Mouse (Mus musculus) right cerebral cortex, postnatal 36 days (tissue): ENCODE measurements around the gene Hdgfl2.

ENCODE experiments used
- DNase-seq, 2 experiments: peaks; one replicate each; pipeline ENCODE4 v3.0.0; 2022; ENCODE audit warnings: low spot score in 2 of 2, mixed read lengths in 1 of 2

Gene Hdgfl2

DNA sequence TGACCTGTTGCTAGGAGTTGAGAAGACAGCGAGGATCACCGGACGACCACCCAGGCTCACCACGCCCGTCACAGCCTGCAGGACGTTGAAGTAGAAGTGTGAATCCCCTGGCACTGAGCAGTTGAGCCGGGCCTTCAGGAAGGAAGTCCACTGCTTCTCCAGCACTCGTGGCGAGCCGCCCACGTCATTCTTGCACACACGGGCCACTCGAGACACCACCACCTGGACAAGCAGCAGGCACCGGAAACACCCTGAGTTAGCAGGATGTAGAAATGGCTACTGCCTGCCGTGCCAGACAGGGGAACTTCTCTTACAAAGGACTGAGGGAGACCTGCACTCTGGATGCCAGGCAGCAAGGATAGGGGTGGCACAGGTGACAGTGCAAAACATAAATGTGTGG lies 48.8 kb downstream of the Hdgfl2 start:
- DNase-seq, result no peak

DNA sequence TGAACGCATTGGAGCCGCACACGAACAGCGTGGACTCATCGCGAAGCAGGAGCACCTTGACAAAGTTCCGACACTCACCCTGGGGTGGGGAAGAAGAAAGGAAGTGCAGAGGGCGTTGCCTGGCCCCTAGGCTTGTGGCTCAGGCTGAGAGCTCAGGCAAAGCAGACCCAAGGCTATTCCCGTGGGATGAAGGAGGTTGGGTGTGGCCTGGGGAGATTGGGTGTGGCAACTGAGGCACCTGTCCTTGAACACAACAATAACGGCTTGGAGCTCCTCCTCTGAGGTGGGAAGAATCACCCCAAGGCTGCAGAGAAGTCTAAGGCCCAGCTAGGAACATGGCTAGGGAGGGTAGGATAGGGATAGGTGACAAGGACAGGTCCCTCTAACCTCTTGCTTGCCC lies 51.7 kb downstream of the Hdgfl2 start:
- DNase-seq, result no peak

DNA sequence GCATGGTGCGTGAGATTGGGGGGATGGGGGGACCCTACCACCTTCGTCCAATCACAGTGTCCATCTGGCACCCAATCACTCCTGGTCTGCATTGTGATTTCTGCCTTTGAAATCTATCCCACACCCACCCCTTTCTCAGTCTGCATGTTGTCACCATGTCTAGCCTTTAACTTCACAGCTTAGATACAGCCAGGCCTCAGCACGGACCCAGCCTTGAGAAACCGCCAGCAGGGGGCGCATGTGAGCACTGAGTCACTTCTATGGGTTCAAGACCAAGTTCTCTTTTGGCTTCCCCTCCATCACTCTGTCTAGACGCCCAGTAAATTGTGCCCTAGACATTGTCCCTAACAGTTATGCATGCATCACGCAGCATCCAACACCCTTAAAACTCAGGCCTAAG lies 52.4 kb downstream of the Hdgfl2 start:
- no peak for DNase-seq

DNA sequence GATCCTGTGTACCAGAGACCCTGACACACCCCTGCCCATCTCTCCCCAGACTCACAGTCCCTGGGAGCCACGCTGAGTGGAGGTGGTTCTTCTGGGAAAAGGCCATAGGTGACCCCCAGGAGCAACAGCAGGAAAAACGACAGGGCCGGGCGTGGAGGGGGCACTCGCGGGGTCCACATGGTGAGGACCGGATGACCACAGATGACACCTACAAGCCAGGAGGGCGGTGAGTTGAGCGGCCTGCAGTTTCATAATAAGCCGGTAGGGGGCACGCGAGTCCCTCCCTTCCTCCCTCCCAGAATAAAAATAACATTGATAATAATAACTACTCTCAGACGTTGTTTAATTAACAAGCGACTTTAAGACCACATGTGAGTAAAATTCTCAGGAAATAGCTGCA lies 53.2 kb downstream of the Hdgfl2 start:
- no peak for DNase-seq

DNA sequence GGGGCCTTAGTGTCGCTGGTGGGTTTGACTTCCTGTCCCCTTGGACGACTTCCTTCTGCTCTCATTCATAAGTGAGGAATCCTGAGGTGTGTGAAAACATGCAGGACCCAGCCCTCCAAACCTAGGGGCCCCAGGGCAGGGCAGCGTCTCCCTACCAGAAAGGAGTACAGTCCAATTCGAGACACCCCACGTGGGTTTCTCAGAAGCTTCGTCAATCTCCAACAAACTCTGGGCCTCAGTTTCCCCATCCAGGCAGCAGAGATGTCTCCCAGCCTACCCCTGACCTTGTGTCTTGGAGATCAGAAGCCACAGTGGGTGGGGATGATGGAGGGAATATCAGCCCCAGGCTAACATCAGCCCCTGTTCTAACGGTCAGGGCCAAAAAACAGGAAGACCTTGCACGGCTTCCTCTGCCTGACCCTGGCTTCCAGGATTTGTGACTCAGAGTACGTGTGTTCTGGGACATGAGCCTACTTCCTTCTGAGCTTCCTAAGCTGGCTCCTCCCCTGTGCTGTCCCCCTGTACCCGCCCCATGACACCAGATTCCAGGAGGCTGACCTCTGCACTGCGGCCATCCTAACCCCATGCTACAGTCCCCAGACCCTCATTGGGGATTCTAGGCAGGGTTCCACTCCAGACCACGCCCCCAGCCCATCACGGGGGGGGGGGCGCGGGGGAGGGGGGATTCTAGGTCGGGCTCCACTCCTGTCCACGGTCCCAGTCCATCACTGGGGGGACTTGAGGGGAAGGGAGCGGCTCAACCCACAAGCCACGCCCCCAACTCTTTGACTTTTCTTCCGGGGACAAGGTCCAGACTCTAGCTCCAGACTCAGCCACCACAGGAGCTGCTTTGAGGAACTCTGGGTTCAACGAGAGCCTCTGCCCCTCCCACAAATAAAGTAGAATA lies 54.3 kb downstream of the Hdgfl2 start:
- DNase-seq, result no peak

DNA sequence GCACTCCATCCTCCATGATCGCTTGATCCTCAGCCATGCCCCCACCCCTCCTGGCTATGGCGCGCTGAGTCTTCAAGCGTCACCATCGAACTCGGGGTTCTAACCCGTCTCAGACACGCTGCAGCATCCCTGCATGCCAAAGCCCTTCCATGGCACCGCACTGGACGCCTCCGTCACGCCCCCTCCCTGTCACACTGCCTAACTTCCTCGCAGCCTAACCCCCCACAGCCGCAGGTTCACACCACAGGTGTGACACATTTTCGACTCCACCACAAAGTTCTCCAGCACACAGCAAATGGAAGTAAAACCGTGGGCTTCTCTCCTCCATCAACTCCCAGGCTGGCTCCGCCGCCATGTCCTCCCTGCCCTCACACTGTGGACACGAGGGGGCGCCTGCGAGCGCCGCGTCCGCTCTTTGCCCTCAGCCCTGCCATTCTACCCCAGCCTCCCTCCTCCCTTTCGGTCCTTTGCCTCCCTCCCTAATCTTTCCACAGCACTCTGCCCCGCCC lies 55.1 kb downstream of the Hdgfl2 start:
- no peak for DNase-seq

DNA sequence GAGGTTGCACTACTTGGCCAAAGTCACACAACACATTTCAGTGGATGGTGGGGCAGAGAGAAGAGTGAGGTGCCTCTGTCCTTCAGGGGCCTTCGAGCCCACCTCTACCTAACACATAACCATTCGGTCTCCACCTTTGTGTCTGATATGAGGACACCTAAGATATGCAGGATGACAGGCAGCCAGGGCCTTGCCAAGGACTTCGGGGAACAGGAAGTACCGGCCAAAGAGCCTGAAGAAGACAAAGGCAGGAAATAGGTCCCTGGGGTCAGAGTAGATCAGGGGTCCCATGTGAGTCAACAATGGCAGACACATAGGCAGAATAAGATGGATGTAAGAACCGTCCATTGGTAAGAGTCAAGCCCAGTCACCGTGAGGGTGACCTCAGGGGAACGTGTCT lies 57.1 kb downstream of the Hdgfl2 start:
- no peak for DNase-seq

DNA sequence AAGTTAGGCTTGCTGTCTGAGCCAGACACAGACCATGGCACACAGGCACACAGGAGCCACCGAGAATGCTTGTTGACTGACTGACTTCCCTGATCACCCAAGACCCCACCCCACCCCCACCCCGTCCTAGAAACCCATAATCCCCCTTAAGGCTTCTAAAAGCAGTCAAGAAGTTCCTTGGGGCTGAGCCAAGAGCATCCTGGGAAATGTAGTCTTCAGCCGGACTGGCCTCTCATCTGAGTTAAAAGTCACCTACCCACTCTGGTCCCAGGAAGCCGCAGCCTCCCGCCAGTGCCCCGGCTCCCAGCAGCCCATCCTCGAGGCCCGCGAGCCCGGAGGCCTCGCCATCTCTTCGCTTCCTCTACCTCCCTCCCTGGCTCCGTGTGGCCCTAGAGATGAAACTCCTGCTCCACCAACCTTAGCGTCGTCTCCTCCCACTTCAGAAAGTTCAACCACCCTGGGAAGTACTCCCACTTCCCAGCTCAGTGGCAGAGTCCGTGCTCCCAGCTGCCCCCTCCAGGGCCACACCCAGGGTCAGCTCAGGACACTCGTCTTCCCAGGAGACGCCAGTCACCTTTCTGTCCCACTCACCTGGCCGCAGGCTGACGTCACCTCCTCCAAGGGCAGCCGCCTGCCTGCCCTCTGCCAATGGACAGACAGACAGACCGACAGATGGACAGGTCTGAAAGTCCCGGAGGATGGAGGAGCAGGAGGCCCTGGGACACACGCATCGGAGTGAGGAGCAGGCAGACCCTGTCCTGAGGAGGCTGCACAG lies 58.6 kb downstream of the Hdgfl2 start:
- no peak for DNase-seq

DNA sequence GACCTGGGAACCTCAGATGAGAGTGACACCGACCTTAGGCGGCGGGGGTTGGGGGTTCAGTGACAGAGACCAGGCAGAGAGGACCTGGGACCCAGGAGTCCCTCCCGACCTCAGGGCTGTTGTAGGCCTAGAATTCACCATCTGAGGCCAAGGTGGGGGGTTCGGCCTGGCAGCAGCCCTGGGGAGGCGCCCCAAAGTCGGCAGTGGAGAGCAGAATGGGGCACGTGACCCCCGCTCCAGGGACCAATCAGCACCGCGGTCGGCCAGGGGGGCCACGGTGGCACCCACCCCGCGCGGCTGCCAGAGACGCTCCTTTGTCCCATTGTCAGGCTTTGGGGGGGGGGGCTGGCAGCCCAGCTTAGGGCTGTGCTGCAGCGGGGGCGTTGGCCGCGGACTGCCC lies 59.9 kb downstream of the Hdgfl2 start:
- no peak for DNase-seq

DNA sequence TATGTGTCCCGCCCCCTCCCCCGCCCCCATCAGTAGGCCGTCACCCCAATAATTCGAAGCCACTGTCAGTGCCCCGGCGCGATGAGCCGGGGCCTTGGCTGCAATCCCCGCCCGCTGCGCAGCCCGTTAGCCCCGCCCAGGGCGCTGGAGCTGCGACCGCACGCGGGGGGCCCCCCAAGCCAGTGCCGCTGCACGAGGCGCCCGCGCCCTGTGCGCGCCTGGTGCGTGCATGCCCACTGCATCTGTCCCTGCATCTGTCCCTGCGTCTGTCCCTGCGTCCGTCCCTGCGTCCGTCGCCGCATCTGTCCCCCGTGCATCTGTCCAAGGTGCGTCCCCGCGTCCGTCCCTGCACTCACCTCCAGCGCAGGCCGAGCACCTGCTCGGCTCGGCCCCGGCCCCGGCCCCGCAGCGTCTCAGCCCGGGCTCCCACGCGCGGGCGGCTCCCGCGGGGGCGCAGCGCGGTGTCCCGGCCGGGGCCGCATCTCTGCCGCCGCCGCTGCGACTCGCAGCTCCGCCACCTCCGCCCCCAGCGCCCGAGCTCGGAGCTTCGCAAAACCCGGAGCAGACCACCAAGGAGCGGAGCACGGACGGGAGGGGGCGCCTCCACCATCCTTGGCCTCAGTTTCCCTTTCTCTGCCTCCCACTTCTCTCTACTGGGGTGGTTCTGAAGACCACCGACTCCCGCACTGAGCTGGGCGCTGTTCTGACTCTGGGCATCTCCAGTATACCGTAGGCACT lies 60.6 kb downstream of the Hdgfl2 start, which contains the start of gene Sema6b:
Gene Sema6b, minus strand, starts transcription at position 486 of the 738 bp plus-strand sequence.
- DNase-seq, result peak; percentile 68 to 71

DNA sequence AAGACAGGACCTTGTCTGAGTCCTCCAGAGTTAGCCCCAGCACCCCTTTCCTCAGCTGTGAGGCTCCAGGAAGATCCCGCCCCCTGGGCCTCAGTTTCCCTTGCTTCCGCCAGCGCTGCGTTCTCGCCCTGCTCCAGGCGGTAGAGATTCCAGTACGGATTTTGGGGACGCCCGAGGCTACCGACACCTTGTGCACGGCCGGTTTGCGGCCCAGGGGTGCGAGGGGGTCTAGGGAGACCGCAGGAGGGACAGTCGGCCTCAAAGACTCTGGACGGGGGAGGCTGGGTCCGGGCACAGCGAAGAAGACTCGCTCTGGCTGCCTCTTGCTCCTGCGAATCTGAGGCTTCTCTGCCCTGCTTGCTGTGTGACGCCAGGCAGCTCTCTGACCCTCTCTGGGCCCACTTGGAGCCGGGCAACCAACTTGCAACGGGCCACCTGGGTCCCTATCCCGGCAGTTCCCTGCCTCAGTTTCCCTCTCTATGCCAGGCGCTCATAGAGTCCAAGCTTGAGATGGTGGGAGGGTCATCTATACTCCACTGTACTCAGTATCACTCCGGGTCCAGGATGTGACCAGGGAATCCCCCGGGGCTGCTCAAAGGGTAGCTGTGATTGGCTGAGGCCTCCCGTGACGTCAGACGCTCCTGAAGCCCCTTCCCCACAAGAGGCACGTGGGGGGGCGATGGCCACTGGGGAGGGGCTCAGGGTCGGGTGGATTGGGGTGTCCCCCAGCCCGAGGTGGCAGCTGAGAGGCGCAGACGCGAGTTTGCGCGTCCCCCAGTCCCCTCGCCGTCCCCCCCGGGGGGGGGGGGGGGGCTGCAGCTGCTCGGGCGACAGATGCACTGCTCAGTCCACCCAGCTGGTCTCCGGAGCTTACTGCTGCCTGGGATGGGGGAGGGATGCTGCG lies 62.5 kb downstream of the Hdgfl2 start:
- no peak for DNase-seq

DNA sequence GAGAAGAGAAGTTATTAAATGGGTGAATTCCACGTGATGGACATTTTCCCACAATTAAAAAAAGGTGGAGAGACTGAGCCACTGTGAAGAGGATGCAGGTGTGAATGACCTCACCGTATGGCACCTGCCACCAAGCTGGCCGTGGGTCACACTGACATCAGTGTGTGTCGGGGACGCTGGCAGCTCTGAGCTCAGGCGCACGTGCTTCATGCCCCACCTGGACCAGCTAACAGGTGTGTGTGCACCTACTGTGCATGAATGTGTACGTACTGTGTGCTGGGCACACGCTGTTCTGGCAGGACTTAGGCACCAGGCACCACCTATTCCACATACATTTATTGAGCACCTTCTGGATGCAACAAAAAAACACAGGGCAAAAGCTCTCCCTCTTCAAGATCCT lies 65.1 kb downstream of the Hdgfl2 start:
- no peak for DNase-seq

DNA sequence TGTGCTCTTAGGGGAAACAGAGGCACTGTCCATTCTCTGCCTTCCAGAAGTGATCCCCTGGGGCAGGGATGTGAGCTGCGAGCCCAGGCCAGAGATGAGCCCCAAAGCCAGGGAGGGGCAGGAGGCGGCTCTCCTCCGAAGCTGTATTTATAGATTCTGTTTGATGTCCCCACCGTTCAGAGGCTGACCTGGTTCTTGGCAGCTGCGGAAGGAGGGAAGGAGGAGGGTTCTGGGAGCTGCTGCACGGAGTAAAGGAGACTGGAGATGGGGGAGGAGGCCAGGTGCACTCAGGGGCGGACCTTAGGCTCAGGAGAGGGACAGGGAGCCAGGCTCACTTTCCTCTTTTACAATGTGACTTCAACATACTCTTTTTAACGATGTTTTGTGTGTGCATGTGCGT lies 66.7 kb downstream of the Hdgfl2 start:
- DNase-seq, result no peak

DNA sequence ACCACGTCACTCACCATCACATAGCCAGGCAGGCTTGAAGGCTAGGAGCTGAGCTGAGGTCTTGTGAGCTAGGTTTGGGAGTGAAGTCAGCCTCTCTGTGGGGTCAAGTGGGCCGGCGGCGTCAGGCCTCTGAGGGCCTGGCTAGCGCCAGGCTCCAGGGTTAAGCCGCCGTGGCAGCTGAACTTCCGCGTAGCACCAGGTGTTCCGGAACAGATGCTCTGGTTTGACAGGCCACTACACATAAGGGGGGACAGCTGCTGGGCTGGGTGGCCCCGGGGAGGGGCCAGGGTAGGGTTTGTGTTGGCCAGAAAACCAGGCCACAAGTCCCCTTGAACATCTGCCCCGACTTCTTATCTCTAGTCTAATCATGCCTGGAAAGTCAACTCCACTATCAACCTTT lies 68.0 kb downstream of the Hdgfl2 start:
- DNase-seq, result no peak

DNA sequence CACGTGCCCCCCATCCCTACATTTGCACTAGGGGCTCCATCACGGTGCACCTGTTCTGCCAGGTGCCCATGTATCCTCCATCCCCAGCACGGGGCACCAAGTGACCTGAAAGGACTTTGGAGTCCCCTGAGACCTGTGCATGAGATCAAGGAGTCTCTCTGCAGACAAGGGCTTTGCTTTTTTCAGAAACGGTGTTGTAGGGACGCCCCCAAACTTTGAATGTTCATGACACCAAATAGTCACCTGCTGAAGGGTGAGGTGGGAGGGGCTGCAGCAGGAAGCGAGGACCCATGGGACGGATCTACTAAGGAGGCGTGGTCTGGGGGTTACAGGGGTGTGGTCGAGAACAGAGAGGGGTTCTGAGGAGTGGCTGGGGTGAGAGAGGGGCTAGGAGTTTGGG lies 68.8 kb downstream of the Hdgfl2 start:
- DNase-seq, result no peak

DNA sequence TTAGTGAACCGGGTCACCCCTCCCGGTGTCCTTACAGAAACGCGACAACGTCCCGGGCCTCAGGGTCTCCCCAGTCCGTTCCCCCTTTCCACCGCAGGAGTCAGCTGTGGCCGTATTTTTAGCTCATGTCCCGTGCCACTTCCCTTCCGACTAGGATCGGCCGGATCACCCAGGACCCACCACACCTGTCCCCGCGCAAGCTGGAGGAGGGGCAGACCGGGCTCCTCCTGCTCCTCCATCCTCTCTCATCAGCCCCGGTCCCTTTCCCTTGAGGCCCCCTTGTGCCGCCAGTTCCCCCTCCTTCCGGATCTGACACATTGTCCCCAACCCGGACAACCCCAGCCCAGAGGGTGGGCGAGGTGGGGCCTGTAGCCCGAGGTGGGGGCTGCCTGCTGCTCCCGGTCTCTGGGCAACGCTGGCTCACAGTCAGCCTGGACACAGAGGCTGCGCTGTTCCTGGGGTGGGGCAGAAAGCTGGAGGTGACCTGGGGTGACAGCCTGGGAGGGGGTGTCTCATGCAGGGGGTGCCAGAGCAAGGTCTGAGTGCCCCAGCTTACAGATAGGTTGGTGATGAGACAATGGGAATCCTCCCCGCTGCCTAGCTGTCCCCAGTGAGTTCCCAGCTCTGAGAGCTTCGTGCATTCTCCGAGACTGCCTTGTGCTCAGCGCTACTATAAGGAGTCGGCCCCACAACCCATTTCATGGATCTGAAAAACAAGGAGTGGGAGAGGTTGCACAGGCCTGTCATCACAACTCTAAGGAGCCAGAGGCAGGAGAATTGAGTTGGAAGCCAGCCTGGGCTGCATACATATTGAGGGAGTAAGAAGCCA lies 69.6 kb downstream of the Hdgfl2 start:
- DNase-seq, result no peak

DNA sequence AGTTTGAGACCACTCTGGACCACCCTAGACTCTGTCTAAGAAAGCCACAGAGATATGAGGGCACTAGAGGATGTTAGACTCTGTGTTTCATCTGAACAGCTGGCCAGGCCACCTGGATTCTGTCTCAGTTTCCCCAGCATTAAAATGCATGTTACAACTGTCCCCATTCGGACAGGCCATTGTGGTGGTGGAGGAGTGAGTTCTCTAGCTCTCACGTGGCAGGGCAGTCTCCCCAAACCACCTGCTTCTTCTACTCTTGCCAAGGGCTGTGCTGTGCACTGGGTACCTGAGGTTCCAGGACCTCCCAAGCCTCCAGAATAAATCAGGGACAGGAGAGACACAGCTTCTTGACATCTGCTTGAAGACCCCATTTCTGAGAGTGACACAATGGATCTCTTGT lies 70.5 kb downstream of the Hdgfl2 start:
- DNase-seq, result no peak
